Mouse (Mus musculus): ENCODE data around the gene Ak8. TPM values are rescaled to one million over a fixed set of nuclear protein-coding genes. Genes with fewer than 3 reads are reported as not detected.

Ak8 gene
- total RNA-seq, 2 experiments from 2014 or later: 0.18 to 0.33 TPM

- peak; percentile 41 for DNase-seq
Observed at GRCm38 (mm10) chr2:28737112-28737511, 37.1 kb downstream of the Ak8 start.

GRCm38 (mm10) chr2:28740159-28740558 lies 40.2 kb downstream of the Ak8 start:
- DNase-seq: no peak

GRCm38 (mm10) chr2:28742701-28743100 lies 42.7 kb downstream of the Ak8 start:
- peak; percentile 52 for DNase-seq

- DNase-seq: no peak
Observed at GRCm38 (mm10) chr2:28746682-28747332, 46.8 kb downstream of the Ak8 start.

- no peak for DNase-seq
Observed at GRCm38 (mm10) chr2:28747705-28748104, 47.7 kb downstream of the Ak8 start.

GRCm38 (mm10) chr2:28751186-28751585 lies 51.2 kb downstream of the Ak8 start:
- no peak for DNase-seq

GRCm38 (mm10) chr2:28751658-28752057 lies 51.7 kb downstream of the Ak8 start:
- DNase-seq: no peak

- DNase-seq: peak; percentile 28
Observed at GRCm38 (mm10) chr2:28752388-28752787, 52.4 kb downstream of the Ak8 start.

GRCm38 (mm10) chr2:28755451-28755850 lies 55.5 kb downstream of the Ak8 start:
- DNase-seq: peak; percentile 88

- DNase-seq: peak; percentile 63
Observed at GRCm38 (mm10) chr2:28756201-28756600, 56.2 kb downstream of the Ak8 start.

GRCm38 (mm10) chr2:28759441-28759840 lies 59.5 kb downstream of the Ak8 start:
- no peak for DNase-seq

GRCm38 (mm10) chr2:28766590-28766989 lies 66.6 kb downstream of the Ak8 start:
- DNase-seq: no peak

GRCm38 (mm10) chr2:28767041-28767440 lies 67.1 kb downstream of the Ak8 start:
- DNase-seq: no peak

- DNase-seq: no peak
Observed at GRCm38 (mm10) chr2:28770697-28771096, 70.7 kb downstream of the Ak8 start.

GRCm38 (mm10) chr2:28774073-28774472 lies 74.1 kb downstream of the Ak8 start:
- no peak for DNase-seq

- DNase-seq: no peak
Observed at GRCm38 (mm10) chr2:28776728-28777127, 76.8 kb downstream of the Ak8 start.

- no peak for DNase-seq
Observed at GRCm38 (mm10) chr2:28780001-28780782, 80.2 kb downstream of the Ak8 start.

GRCm38 (mm10) chr2:28781310-28781709 lies 81.3 kb downstream of the Ak8 start:
- DNase-seq: no peak

- no peak for DNase-seq
Observed at GRCm38 (mm10) chr2:28786355-28787066, 86.5 kb downstream of the Ak8 start.

- DNase-seq: no peak
Observed at GRCm38 (mm10) chr2:28787067-28787619, 87.2 kb downstream of the Ak8 start.

- peak; percentile 42 for DNase-seq
Observed at GRCm38 (mm10) chr2:28792931-28793610, 93.1 kb downstream of the Ak8 start.

- DNase-seq: no peak
Observed at GRCm38 (mm10) chr2:28794623-28795022, 94.7 kb downstream of the Ak8 start.
